Mouse (Mus musculus): ENCODE measurements around the gene Twistnb.
A peak's percentile ranks its signal among the peaks of the same experiment; 100 is the strongest.

- TF ChIP-seq POLR2A (IDR thresholded peaks at IDR 0.05; ENCODE audit: borderline replicate concordance, extremely low read depth, low read depth, low read length), result no peak
- peak; percentile 50 for TF ChIP-seq CTCF (IDR thresholded peaks at IDR 0.05; ENCODE audit: insufficient read depth, low read length)
Observed at GRCm38 (mm10) chr12:33424329-33424728, 5.1 kb upstream of the Twistnb start.
